Mouse (Mus musculus) olfactory bulb, adult 2 months (tissue): Measurements from ENCODE around the gene Ccdc125.

Experiments used
- CTCF ChIP-seq: fragments of 200-500 bp; IDR thresholded peaks from 2 replicates; pipeline ENCODE4 v1.5.1; 2012; ENCODE audit warnings: low read depth, mild to moderate bottlenecking, low read length, moderate library complexity; ENCODE audit not compliant: insufficient read depth
- POLR2A ChIP-seq: fragments of 200-500 bp; IDR thresholded peaks from 2 replicates; pipeline ENCODE4 v1.6.1; 2012; ENCODE audit warnings: mild to moderate bottlenecking, low read depth, low read length, moderate library complexity; ENCODE audit not compliant: insufficient read depth

DNA sequence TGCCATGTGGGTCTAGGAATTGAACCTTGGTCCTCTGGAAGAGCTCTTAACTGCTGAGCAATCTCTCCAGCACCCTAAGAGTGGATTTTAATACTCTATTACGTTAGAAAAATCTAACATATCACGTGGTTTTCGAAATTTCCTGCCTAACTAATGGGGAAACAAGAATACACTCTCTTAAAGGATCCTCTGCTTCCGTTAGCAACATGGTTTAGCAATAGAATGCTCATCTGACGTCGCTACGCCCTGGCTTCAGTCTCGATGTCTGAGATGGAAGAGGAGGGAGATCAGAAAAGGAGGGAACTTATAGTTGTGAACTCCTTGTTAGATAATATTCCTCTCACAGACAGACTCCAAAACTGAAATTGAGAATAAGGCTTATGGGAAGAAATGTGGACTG is 21.3 kb upstream of the Ccdc125 start:
- TF ChIP-seq CTCF (no peak), POLR2A (no peak)
